Mouse (Mus musculus): ENCODE results near the gene Card6.

DNA sequence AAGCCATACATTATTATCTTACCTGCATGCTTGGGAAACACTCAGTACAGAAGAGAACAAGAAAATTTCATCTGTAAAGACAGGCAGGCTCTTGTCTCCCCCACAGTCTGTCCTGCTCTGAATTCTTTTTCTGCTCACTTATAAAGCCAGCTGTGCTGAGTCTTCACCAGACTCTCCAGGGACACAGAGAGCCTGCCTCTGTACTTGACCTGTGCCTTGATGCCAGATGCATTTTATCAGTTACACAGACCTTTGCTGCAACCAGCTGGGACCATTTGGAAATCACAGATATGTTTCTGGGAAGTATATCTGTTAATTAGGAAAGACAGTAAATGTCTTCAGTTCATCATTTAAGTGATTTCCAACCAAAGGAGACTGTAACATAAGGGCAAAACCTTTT, 44.7 kb downstream of the Card6 start, which contains the start of gene C7:
- TF ChIP-seq CHD2 (IDR thresholded peaks at IDR 0.05; ENCODE audit: low read depth, low read length) (no peak), ZC3H11A (IDR thresholded peaks at IDR 0.05; ENCODE audit: borderline replicate concordance, low read depth, low read length) (no peak), ZNF384 (IDR thresholded peaks at IDR 0.05; ENCODE audit: low read depth, low read length) (no peak), HCFC1 (IDR thresholded peaks at IDR 0.05; ENCODE audit: borderline replicate concordance, insufficient read depth, low read length) (no peak), MAFK (IDR thresholded peaks at IDR 0.05; ENCODE audit: insufficient read depth, low read depth, low read length) (no peak)
